Mouse (Mus musculus) small intestine, adult 2 months (tissue): ENCODE data around the gene Gda. TPM values are rescaled to one million over a fixed set of nuclear protein-coding genes. Genes with fewer than 3 reads are reported as not detected.
A peak's percentile ranks its signal among the peaks of the same experiment; 100 is the strongest.

Source experiments
- H3K27ac ChIP-seq: fragments of 200-500 bp; 2 replicates; pipeline ENCODE4 v1.5.1; 2012; ENCODE audit warnings: low read depth, low read length, control low read depth, inconsistent platforms; ENCODE audit not compliant: insufficient read depth
- H3K27me3 ChIP-seq: fragments of 200-500 bp; 2 replicates; pipeline ENCODE4 v1.6.1; 2012; ENCODE audit warnings: mild to moderate bottlenecking, moderate library complexity, low read length, inconsistent platforms; ENCODE audit not compliant: control insufficient read depth, insufficient read depth
- H3K36me3 ChIP-seq: fragments of 200-500 bp; 2 replicates; pipeline ENCODE4 v1.6.1; 2012; ENCODE audit warnings: mild to moderate bottlenecking, low read length, control low read depth, inconsistent platforms; ENCODE audit not compliant: control insufficient read depth, insufficient read depth
- H3K4me1 ChIP-seq: fragments of 200-500 bp; 2 replicates; pipeline ENCODE4 v1.6.1; 2012; ENCODE audit warnings: low read length, inconsistent platforms, mixed read lengths; ENCODE audit not compliant: control insufficient read depth, insufficient read depth, insufficient read length
- H3K4me3 ChIP-seq: fragments of 200-500 bp; 2 replicates; pipeline ENCODE4 v1.5.1; 2012; ENCODE audit warnings: low read depth, mild to moderate bottlenecking, control low read depth, inconsistent platforms, low read length, moderate library complexity
- CTCF ChIP-seq: fragments of 200-500 bp; IDR thresholded peaks from 2 replicates; pipeline ENCODE4 v1.5.1; 2012; ENCODE audit warnings: low read depth, mild to moderate bottlenecking, control low read depth, inconsistent platforms, low read length, moderate library complexity, mixed read lengths; ENCODE audit not compliant: insufficient replicate concordance, insufficient read length; ENCODE audit errors: extremely low read depth
- POLR2A ChIP-seq: fragments of 200-500 bp; IDR thresholded peaks from 2 replicates; pipeline ENCODE4 v1.6.1; 2012; ENCODE audit warnings: low read depth, mild to moderate bottlenecking, control low read depth, inconsistent platforms, low read length, moderate library complexity
- WGBS: fragments of 180-500 bp; shearing (Covaris S2); methylation state at CpG from one replicate; pipeline ENCODE4 v1.1.7; 2018; 5-methylcytosine and 5-hydroxymethylcytosine counted together
- polyA plus RNA-seq: library from polyadenylated mRNA; depleted of rRNA; stranded (reverse); fragments of >200 nt; gene quantifications from 2 replicates; pipeline ENCODE4 v1.2.3, GENCODE M21; 2012

Gene Gda
- polyA plus RNA-seq, 1 experiment: 122 TPM

DNA sequence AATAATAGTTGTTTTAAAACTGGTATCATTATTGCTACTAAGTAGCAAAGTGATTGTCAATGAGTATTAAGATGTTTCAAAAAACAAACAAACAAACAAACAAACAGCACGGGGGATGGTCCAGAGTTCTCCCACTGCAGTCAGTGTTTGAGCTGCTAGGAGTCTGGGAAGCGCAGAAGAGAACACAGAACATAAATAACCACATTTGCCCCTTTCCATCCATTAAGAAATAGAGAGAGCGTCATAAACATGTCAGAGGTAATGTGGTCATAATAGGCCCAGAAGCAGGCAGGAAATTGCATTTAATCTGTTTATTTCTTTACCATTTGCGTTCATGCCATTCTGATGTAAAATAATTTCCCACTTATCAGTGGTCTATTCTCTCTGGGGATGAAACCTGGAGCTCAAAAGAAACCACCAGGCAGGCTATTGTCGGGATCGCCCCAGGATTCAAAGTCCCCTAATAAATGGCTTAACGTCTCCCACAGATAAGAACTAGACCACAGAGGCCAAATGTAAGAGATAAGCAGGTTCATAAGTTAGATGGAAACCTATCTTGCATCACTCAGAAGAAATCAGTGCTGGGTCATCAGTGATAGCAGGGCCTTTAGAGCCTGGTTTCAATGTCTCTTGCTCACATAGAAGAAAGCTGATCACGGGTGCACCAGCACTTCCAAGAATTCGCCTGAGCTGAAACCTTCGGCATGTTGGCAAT lies 20.7 kb upstream of the Gda start:
- TF ChIP-seq POLR2A (no peak), CTCF (no peak)
- Histone ChIP-seq H3K4me3 (no peak overlapping the region), H3K27ac (peak overlapping the region; percentile 91), H3K36me3 (no peaks in the 10 kb centered on the region), H3K27me3 (no peaks in the 10 kb centered on the region), H3K4me1 (peaks cover 17% of the 10 kb centered on the region; the same call in 1 of the 2 replicates)
- 27% methylated on average over 10 of the region's 10 CpGs for WGBS

DNA sequence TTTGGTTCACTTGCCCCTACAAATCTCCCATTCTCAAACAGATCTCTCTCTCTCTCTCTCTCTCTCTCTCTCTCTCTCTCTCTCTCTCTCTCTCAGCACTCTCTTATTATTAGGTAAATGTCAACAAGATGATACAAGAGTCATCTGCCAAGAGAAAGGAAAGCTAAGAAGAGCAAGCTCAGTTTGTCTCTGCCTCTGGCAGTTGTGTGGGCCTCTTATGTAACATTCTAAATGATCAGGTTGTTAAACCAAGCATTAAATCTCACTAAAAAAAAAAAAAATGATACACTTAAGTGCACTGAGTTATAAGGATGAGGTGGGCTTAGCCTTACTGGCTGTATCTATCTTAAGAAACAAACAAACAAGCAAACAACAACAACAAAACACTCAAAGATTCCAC lies 18.1 kb upstream of the Gda start:
- H3K4me1 ChIP-seq: peaks cover 23% of the 10 kb centered on the region; the same call in 1 of the 2 replicates
- no peaks in the 10 kb centered on the region for H3K36me3 ChIP-seq
- H3K27ac ChIP-seq: no peak overlapping the region
- no peaks in the 10 kb centered on the region for H3K27me3 ChIP-seq
- no peak for TF ChIP-seq CTCF
- no peak for TF ChIP-seq POLR2A
- H3K4me3 ChIP-seq: no peak overlapping the region

DNA sequence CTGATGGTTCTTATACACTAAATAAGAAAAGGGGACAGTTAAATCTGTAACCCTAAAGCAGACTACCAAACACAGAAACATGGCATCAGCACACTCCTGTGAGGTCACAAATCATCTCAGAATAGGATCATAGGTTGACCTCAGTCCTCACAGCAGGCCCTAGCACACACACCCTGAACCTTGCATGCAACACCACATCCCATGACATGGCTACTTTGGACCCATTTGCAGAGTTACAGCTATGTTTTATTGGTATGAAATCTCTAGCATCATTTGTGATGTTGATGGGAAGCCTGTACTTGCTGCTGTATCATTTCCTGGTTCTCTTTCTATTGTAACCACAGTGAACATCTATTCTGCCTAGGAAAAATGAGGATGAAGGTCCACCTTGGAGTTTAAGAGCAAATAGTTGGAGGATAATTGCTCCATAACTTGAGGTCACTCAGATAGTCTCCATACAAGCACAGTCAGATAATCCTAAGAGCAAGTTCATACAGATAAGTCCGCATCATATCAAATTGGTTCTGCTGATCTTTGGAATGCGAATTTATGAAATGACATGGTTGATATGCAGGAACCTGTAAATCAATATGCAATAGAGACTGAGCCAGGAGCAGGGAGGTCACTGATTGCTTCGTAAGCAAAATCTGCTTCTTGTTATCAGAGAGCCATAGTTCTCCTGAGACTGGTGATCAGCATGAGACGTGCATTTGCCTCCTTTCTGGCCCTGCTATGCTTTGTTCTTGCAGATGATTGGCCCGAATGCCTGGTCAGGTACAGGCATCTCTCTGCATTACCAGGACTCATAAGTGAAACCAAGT lies 14.1 kb upstream of the Gda start:
- 44% methylated on average over 5 of the region's 5 CpGs for WGBS
- H3K4me3 ChIP-seq: no peak overlapping the region
- H3K36me3 ChIP-seq: no peaks in the 10 kb centered on the region
- TF ChIP-seq CTCF (no peak), POLR2A (no peak)
- H3K27ac ChIP-seq: peak overlapping the region; percentile 93
- H3K4me1 ChIP-seq: peaks cover 18% of the 10 kb centered on the region; the same call in 1 of the 2 replicates
- H3K27me3 ChIP-seq: no peaks in the 10 kb centered on the region

DNA sequence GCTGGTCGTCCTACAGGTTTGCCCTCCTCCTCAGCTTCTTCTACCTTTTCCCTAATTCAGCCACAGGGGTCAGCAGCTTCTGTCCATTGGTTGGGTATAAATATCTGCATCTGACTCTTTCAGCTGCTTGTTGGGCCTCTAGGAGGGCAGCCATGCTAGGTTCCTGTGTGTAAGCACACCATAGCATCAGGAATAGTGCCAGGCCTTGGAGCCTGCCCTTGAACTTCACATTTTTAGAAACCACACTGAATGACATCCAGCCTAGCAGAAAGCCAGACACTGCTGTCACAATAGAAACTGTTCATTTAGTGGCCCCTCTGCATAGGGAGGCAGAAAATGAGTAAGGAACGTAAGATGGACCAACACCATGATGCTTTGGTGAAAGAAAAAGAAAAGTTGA lies 8.9 kb upstream of the Gda start:
- H3K4me3 ChIP-seq: no peak overlapping the region
- H3K36me3 ChIP-seq: no peaks in the 10 kb centered on the region
- no peaks in the 10 kb centered on the region for H3K27me3 ChIP-seq
- WGBS: 81% methylated on average over 2 of the region's 2 CpGs
- H3K4me1 ChIP-seq: peaks cover 13% of the 10 kb centered on the region; the same call in 1 of the 2 replicates
- TF ChIP-seq CTCF: no peak
- TF ChIP-seq POLR2A: no peak
- no peak overlapping the region for H3K27ac ChIP-seq

DNA sequence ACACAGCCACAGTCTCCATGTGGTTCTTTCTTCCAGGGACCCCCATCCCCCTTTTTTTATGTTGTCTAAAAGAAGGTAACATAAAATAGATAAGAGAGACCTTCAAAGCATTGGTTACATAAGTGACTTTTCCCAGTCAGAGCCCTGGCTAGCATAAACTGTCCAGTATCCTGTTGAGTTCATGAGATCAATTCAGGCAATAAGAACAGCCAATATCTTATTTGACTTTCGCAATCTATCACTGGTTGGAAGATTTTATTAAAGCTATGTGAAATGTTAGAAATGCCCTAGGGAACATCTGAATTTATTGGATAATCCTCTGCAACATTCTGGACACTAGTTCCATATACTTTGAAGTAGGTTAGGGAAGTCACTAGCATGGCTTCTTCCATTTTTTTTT lies 7.8 kb upstream of the Gda start:
- no peak overlapping the region for H3K4me3 ChIP-seq
- TF ChIP-seq CTCF (no peak), POLR2A (no peak)
- WGBS: 85% methylated on average over 1 of the region's 1 CpGs
- peaks cover 16% of the 10 kb centered on the region; the same call in 1 of the 2 replicates for H3K4me1 ChIP-seq
- H3K27me3 ChIP-seq: no peaks in the 10 kb centered on the region
- no peak overlapping the region for H3K27ac ChIP-seq
- no peaks in the 10 kb centered on the region for H3K36me3 ChIP-seq

DNA sequence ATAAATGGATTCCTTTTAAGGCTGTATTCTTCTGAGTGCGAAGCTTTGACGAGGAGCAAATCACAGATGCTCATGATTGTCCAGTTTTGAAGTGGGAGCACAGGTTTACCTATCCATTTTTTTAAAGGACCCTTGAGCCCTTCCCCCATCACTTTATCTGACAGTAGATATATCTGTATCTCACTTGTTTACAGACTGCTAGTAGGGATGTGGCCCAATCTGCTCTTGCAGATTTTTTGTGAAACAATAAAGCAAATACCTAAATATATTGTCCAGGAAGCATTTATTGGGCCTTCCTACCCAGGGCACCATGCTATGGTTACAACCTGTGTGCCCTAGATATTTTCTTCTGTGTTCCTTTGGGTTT lies 6.8 kb upstream of the Gda start:
- 79% methylated on average over 2 of the region's 2 CpGs for WGBS
- Histone ChIP-seq H3K27me3 (no peaks in the 10 kb centered on the region), H3K4me3 (no peak overlapping the region), H3K4me1 (peaks cover 14% of the 10 kb centered on the region; the same call in 1 of the 2 replicates), H3K36me3 (no peaks in the 10 kb centered on the region), H3K27ac (no peak overlapping the region)
- no peak for TF ChIP-seq CTCF
- TF ChIP-seq POLR2A: no peak
